Mouse (Mus musculus) left cerebral cortex, postnatal 4 days (tissue): ENCODE data around the gene Cracr2b. TPM values are rescaled to one million over a fixed set of nuclear protein-coding genes. Genes with fewer than 3 reads are reported as not detected.

Experiments used
- DNase-seq: peaks from one replicate; pipeline ENCODE4 v3.0.0-alpha.2; 2022
- intact Hi-C: fragments of 180-260 bp; cut with DNase I; formaldehyde crosslinking; loops from one replicate; pipeline ENCODE4 v1.15.1; 2025
- total RNA-seq, 2 experiments: library from RNA; stranded (reverse); gene quantifications; 2 replicates each; pipeline ENCODE4 v1.2.3; 2021

Cracr2b gene
- 1 to 10 TPM; 4.4 to 4.9 TPM for total RNA-seq

GRCm38 (mm10) chr7:141460391-141461113 lies at the start of gene Cracr2b:
TSS of gene Cracr2b (plus strand) at chr7:141461094.
- intact Hi-C loops: no loop called here
- DNase-seq: no peak

- intact Hi-C loops: no loop called here
These were observed 49.2 kb upstream of the Cracr2b start for GRCm38 (mm10) chr7:141411667-141412066.

GRCm38 (mm10) chr7:141413331-141413730 lies 47.6 kb upstream of the Cracr2b start:
- no peak for DNase-seq
- intact Hi-C loops: no loop called here

More at GRCm38 (mm10) chr7:141411667-141412066, 49.2 kb upstream of the Cracr2b start:
- DNase-seq: no peak

GRCm38 (mm10) chr7:141413809-141414584 lies 46.9 kb upstream of the Cracr2b start, which contains the start of gene Gatd1:
TSS of gene Gatd1 (minus strand) at chr7:141414136.
- DNase-seq: peak; percentile 100
- intact Hi-C loops: no loop called here

- DNase-seq: no peak
- intact Hi-C loops: no loop called here
These were observed 44.6 kb upstream of the Cracr2b start for GRCm38 (mm10) chr7:141416144-141416841.

- intact Hi-C loops: no loop called here
- DNase-seq: no peak
These were observed 42.9 kb upstream of the Cracr2b start for GRCm38 (mm10) chr7:141417731-141418681.

GRCm38 (mm10) chr7:141418970-141419369 lies 41.9 kb upstream of the Cracr2b start:
- intact Hi-C loops: no loop called here
- DNase-seq: no peak

- intact Hi-C loops: no loop called here
- no peak for DNase-seq
These were observed 40.7 kb upstream of the Cracr2b start for GRCm38 (mm10) chr7:141420030-141420702.

- intact Hi-C loops: no loop called here
- no peak for DNase-seq
These were observed 37.1 kb upstream of the Cracr2b start for GRCm38 (mm10) chr7:141423811-141424210.

GRCm38 (mm10) chr7:141426948-141427730 lies 33.8 kb upstream of the Cracr2b start:
- no peak for DNase-seq
- intact Hi-C loops: no loop called here

GRCm38 (mm10) chr7:141428701-141429100 lies 32.2 kb upstream of the Cracr2b start:
- intact Hi-C loops: no loop called here
- DNase-seq: no peak

GRCm38 (mm10) chr7:141429310-141429709 lies 31.6 kb upstream of the Cracr2b start, which contains the start of gene Cend1:
TSS of gene Cend1 (minus strand) at chr7:141429491.
- intact Hi-C loops: no loop called here
- DNase-seq: peak; percentile 65

- no peak for DNase-seq
- intact Hi-C loops: no loop called here
These were observed 30.9 kb upstream of the Cracr2b start for GRCm38 (mm10) chr7:141429840-141430584.

- intact Hi-C loops: no loop called here
- no peak for DNase-seq
These were observed 30.2 kb upstream of the Cracr2b start for GRCm38 (mm10) chr7:141430585-141431240.

- no peak for DNase-seq
- intact Hi-C loops: no loop called here
These were observed 29.3 kb upstream of the Cracr2b start for GRCm38 (mm10) chr7:141431434-141432185.

- intact Hi-C loops: no loop called here
- peak; percentile 66 for DNase-seq
These were observed 28.7 kb upstream of the Cracr2b start for GRCm38 (mm10) chr7:141432186-141432611.
